Mouse (Mus musculus): ENCODE data around the gene Defb41.
"Not testable (repeated sequence)": the region's sequence is repeated elsewhere in the genome, so short reads cannot be mapped to it uniquely, and the experiment has no call there.

Gene Defb41

GRCm38 (mm10) chr1:18265038-18265437 lies at the start of gene Defb41:
Defb41 (minus strand) TSS chr1:18265138.
- no peak for DNase-seq

GRCm38 (mm10) chr1:18308474-18308829 lies 43.5 kb upstream of the Defb41 start:
- no peak for DNase-seq

- DNase-seq: no peak
These were observed 42.9 kb upstream of the Defb41 start for GRCm38 (mm10) chr1:18307545-18308473.

- DNase-seq: no peak
These were observed 27.6 kb upstream of the Defb41 start for GRCm38 (mm10) chr1:18292515-18292914.

GRCm38 (mm10) chr1:18288860-18289259 lies 23.9 kb upstream of the Defb41 start:
- no peak for DNase-seq

- no peak for DNase-seq
These were observed 22.4 kb upstream of the Defb41 start for GRCm38 (mm10) chr1:18287371-18287770.

- DNase-seq: no peak
These were observed 6.2 kb upstream of the Defb41 start for GRCm38 (mm10) chr1:18271095-18271494.

GRCm38 (mm10) chr1:18268845-18269244 lies 3.9 kb upstream of the Defb41 start:
- DNase-seq: no peak

GRCm38 (mm10) chr1:18245801-18246580 lies 18.9 kb downstream of the Defb41 start:
- not testable (repeated sequence) for DNase-seq

GRCm38 (mm10) chr1:18237343-18237742 lies 27.6 kb downstream of the Defb41 start, which contains the start of gene Defb18:
Defb18 (minus strand) TSS chr1:18237443.
- DNase-seq: no peak

GRCm38 (mm10) chr1:18223385-18223945 lies 41.5 kb downstream of the Defb41 start:
- no peak for DNase-seq
